Mouse (Mus musculus) hematopoietic multipotent progenitor cell, adult 10-12 weeks (in vitro differentiated cells): ENCODE results near the gene Tmem178b. TPM values are rescaled to one million over a fixed set of nuclear protein-coding genes. Genes with fewer than 3 reads are reported as not detected.

Source experiments
- polyA plus RNA-seq: library from polyadenylated mRNA; stranded (reverse); fragments of >175 nt; gene quantifications from 2 replicates; pipeline ENCODE4 v1.2.3, GENCODE M21; 2012; ENCODE audit warnings: low replicate concordance

The Tmem178b gene
- 0.02 TPM in 1 of 2 replicates, not detected in the other for polyA plus RNA-seq

DNA sequence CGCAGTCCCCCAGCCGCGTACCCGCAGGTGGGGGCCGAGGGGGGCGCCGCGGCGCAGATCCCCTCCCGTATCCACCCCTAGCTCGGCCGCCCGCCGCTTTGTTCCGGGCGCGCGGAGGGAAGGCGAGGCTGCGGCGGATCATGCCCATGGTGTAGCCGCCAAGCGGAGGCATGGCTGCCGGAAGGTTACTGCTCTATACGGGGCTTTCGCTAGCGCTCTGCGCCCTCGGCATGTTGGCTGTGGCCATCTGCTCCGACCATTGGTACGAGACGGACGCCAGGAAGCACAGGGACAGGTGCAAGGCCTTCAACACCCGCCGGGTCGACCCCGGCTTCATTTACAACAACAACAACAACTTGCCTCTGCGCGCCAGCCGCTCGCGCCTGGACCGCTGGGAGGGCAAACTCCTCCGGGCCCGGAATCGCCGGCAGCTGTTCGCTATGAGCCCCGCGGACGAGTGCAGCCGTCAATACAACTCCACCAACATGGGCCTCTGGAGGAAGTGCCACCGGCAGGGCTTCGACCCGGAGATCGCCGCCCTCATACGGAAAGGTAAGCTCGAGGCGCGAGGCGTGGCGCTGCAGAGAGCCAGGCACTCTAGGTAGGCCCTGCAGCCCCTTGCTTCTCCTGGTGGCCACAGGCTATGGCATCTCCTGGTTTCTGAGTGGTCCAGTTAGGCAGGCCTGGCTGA is at the start of gene Tmem178b:
Gene Tmem178b, plus strand, starts transcription at position 371 of the 691 bp plus-strand sequence.

Other genes starting within 250 kb of the Tmem178b start
- 3.1 and 3.2 TPM in 2 replicates for gene Braf, start 147.8 kb upstream of the Tmem178b start, polyA plus RNA-seq
- 2.7 and 10.5 TPM in 2 replicates for gene Mrps33, start 62.3 kb upstream of the Tmem178b start, polyA plus RNA-seq